In genomic region chr12:109617126-109617525, GRCm38 (mm10) we compare ENCODE assay signal across 13 mouse cellular contexts. TPM values are rescaled to one million over a fixed set of nuclear protein-coding genes. Genes with fewer than 3 reads are reported as not detected.
DNase-seq lines count a peak whose midpoint lies in the region; ATAC-seq and TF ChIP-seq lines count a peak whose summit lies in the region.
"Had no signal": no experiment of that assay in that cellular context is flagged by ENCODE, and none has a peak within 500 bp of the region (broad histone marks: within the 10 kb centered on the region; RNA-seq: fewer than 3 reads in every experiment).

No protein-coding gene starts in this region.

- TF ChIP-seq POLR2A in thymus, adult 2 months (IDR thresholded peaks at IDR 0.05; ENCODE audit: control insufficient read depth, extremely low read depth, insufficient read depth, low read length, poor library complexity): no peak

- H3K27me3 ChIP-seq in heart, embryonic 12.5 days (replicated peaks): 0 out of 2 replicates have a peak, but pooled peaks cover 14% of the 10 kb centered on the region
- peaks cover 6% of the 10 kb centered on the region; the same call in 1 of the 2 replicates for H3K27me3 ChIP-seq in hindbrain, embryonic 13.5 days
- H3K27me3 ChIP-seq in neural tube, embryonic 12.5 days (replicated peaks): no peaks in the 10 kb centered on the region
- H3K27me3 ChIP-seq in thymus, adult 2 months (ENCODE audit: control insufficient read depth, insufficient read depth, low read length): no peaks in the 10 kb centered on the region; the same call in 1 of the 2 replicates

- TF ChIP-seq CTCF in thymus, adult 2 months (IDR thresholded peaks at IDR 0.05; ENCODE audit: borderline replicate concordance, control insufficient read depth, extremely low read depth, insufficient read depth, low read length, poor library complexity): no peak

- ATAC-seq in heart, embryonic 12.5 days (ENCODE audit: insufficient number of reproducible peaks, low FRiP score): 0 out of 2 replicates have a peak, but pooled peaks have one; percentile 40
- peak; percentile 38; the same call in 1 of the 2 replicates for ATAC-seq in hindbrain, embryonic 13.5 days (ENCODE audit: low FRiP score)
- no peak for ATAC-seq in neural tube, embryonic 12.5 days (ENCODE audit: low FRiP score, low read depth)

- H3K36me3 ChIP-seq in heart, embryonic 12.5 days: peaks cover 29% of the 10 kb centered on the region
- peaks cover 57% of the 10 kb centered on the region for H3K36me3 ChIP-seq in hindbrain, embryonic 13.5 days
- peaks cover 9% of the 10 kb centered on the region; the same call in 1 of the 2 replicates for H3K36me3 ChIP-seq in neural tube, embryonic 12.5 days
- no peaks in the 10 kb centered on the region for H3K36me3 ChIP-seq in thymus, adult 2 months (ENCODE audit: control insufficient read depth, insufficient read depth, low read length)

- peaks cover 3% of the 10 kb centered on the region; the same call in 1 of the 2 replicates for H3K4me1 ChIP-seq in heart, embryonic 12.5 days (replicated peaks)
- H3K4me1 ChIP-seq in hindbrain, embryonic 13.5 days (replicated peaks): peaks cover 25% of the 10 kb centered on the region
- peaks cover 11% of the 10 kb centered on the region for H3K4me1 ChIP-seq in neural tube, embryonic 12.5 days
- no peaks in the 10 kb centered on the region for H3K4me1 ChIP-seq in thymus, adult 2 months (replicated peaks; ENCODE audit: control insufficient read depth, insufficient read depth, low read length)
- H3K4me1 ChIP-seq: heart, embryonic 10.5 days had no signal

- H3K4me2 ChIP-seq in heart, embryonic 12.5 days: peak overlapping the region; percentile 39; the same call in 1 of the 2 replicates
- peak overlapping the region; percentile 25; the same call in 1 of the 2 replicates for H3K4me2 ChIP-seq in hindbrain, embryonic 13.5 days
- H3K4me2 ChIP-seq in neural tube, embryonic 12.5 days (replicated peaks): peak overlapping the region; percentile 25; the same call in 1 of the 2 replicates

- H3K9ac ChIP-seq in heart, embryonic 12.5 days: no peak overlapping the region
- H3K9ac ChIP-seq in hindbrain, embryonic 13.5 days: no peak overlapping the region
- no peak overlapping the region for H3K9ac ChIP-seq in neural tube, embryonic 12.5 days

- intact Hi-C loops in heart, postnatal 25 days (cut with DNase I): no loop called here

- H3K27ac ChIP-seq in heart, embryonic 12.5 days (ENCODE audit: poor library complexity, severe bottlenecking): no peak overlapping the region
- no peak overlapping the region for H3K27ac ChIP-seq in hindbrain, embryonic 13.5 days
- no peak overlapping the region for H3K27ac ChIP-seq in neural tube, embryonic 12.5 days
- no peak overlapping the region for H3K27ac ChIP-seq in thymus, adult 2 months (ENCODE audit: control insufficient read depth, insufficient read depth, low read length)
- H3K27ac ChIP-seq: heart, embryonic 10.5 days had no signal

- H3K4me3 ChIP-seq in heart, embryonic 12.5 days: no peak overlapping the region
- H3K4me3 ChIP-seq in hindbrain, embryonic 13.5 days: no peak overlapping the region
- no peak overlapping the region for H3K4me3 ChIP-seq in neural tube, embryonic 12.5 days
- H3K4me3 ChIP-seq in thymus, adult 2 months (ENCODE audit: control insufficient read depth, insufficient read depth, low read length): no peak overlapping the region
- H3K4me3 ChIP-seq: heart, embryonic 10.5 days had no signal

- 59% methylated on average over 15 of the region's 15 CpGs for WGBS in heart, embryonic 12.5 days
- 30% methylated on average over 15 of the region's 15 CpGs for WGBS in hindbrain, embryonic 13.5 days
- 46% methylated on average over 15 of the region's 15 CpGs for WGBS in neural tube, embryonic 12.5 days
- WGBS in thymus, adult 2 months: 54% methylated on average over 15 of the region's 15 CpGs

- no peak for DNase-seq in heart, postnatal 25 days (ENCODE audit: low spot score)
- peak; percentile 13 for DNase-seq in ZHBTc4 (ENCODE audit: low read depth, low spot score)
- DNase-seq in thymus, adult 2 months: no peak
- DNase-seq in kidney, postnatal 36 days: no peak
- no peak for DNase-seq in urinary bladder, postnatal 14 days (ENCODE audit: low spot score)
- DNase-seq: cerebellum, postnatal 14 days; left cerebral cortex, postnatal 4 days had no signal

- H3K9me3 ChIP-seq in heart, embryonic 12.5 days (replicated peaks): peaks cover 2% of the 10 kb centered on the region; the same call in 1 of the 2 replicates
- H3K9me3 ChIP-seq in hindbrain, embryonic 13.5 days: no peaks in the 10 kb centered on the region
- H3K9me3 ChIP-seq in neural tube, embryonic 12.5 days: no peaks in the 10 kb centered on the region
- H3K9me3 ChIP-seq: heart, embryonic 10.5 days had no signal

RNA-seq across cellular contexts. Expression of gene Rtl1, which starts 17.0 kb away (rescaled TPM):
- 0.34 and 0.54 TPM in 2 replicates for polyA plus RNA-seq in heart, embryonic 12.5 days (2016; fragmentation: Nextera tagmentation; extraction: Ambion mirVana)
- total RNA-seq in heart, postnatal 25 days (2021): under 1 TPM; 0.14 to 0.16 TPM
- 1.5 and 2.1 TPM in 2 replicates for polyA plus RNA-seq in hindbrain, embryonic 13.5 days (2015; fragmentation: Nextera tagmentation; extraction: Ambion mirVana)
- polyA plus RNA-seq in neural tube, embryonic 12.5 days (2016; fragmentation: Nextera tagmentation; extraction: Ambion mirVana): 1.4 and 1.5 TPM in 2 replicates
- polyA plus RNA-seq in thymus, adult 2 months (2012; rRNA removed): 0.01 TPM in 1 of 2 replicates, not detected in the other
- total RNA-seq: megakaryocyte, adult 5-6 weeks had no signal
- polyA plus RNA-seq: C2C12 had no signal
